Mouse (Mus musculus) mesoderm, embryonic 11.5 days (tissue): Measurements from ENCODE around the gene Pla2g5.
"Not testable (repeated sequence)": the region's sequence is repeated elsewhere in the genome, so short reads cannot be mapped to it uniquely, and the experiment has no call there.

ENCODE experiments used
- DNase-seq: peaks from one replicate; pipeline ENCODE4 v3.0.0-alpha.2; 2012; ENCODE audit warnings: low read depth, low spot score

The Pla2g5 gene

DNA sequence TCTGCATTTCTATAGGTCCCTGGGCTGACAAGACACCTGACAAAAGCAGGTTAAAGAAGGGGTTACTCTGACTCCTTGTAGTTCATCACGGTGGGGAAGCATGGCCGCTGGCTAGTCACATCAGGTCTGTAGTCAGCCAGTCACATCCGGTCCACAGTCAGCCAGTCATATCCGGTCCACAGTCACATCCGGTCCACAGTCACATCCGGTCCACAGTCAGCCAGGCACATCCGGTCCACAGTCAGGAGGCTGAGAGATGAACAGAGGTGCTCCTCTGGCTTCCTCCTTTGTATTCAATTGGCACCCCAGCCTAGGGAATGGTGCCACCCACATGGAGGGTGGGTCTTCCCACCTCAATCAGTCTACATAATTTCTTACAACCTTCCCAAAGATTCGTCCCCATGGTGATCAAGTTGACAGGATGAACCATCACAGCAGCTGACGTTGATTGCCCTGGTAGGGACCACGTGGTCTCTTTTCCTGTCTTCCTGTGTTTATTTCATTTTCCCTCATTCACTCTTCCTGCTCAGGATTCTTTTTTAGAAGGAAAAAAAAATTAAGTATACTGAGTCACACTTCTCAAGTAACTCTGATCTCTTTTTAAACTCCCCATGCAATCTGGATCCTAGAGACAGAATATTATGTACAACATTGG, at the start of gene Pla2g5:
TSS of gene Pla2g5 (minus strand) at position 139 of the 655 bp plus-strand sequence.
- DNase-seq = no peak

DNA sequence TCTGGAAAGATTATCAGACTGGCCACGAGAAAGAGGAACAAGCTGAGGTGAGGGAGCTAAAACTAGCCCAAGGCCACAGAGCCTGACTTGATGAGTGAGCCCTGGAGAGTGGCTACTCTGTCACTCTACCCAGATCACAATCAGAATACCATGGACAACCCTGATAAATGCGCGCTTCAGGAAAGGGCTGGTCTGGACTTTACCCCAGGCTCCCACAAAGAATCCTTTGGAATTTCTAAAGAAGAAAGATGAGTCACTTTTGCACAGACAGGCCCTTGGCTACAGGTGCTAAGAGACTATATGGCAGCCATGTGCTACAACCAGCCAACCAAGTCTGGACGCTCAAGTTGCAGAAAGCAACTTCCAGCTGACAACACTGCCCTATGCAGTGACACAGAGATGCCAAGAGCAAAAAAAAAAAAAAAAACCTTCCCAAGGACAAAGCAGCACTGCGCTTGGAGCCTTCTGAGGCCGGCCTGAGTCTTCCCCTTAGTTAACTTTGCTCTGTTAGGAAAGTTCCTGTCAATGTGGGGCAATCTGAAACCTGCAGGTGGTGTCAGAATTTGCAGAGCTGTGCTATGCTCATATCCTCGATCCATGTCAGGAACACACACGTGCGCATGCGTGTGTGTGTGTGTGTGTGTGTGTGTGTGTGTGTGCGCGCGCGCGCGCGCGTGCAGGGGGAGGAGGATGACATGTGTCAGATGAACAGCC, 42.5 kb upstream of the Pla2g5 start:
- no peak for DNase-seq

DNA sequence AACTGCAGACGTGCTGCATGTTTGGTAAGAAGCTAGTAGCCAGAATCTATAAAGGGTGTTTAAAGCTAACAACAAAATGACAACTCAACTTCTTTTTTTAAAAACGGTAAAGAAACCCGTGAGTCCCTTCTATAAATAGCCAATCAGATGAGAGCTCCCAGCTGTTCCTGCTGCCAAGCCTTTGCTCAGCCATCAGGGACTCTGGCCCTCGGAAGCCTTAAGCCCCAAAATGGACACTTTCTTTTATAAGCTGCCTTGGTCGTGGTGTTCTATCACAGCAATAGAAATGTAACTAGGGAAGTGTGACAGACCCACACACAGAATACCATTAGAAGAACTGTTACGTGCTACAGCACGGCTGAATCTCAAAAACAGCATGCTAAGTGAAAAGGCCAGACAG, 36.1 kb upstream of the Pla2g5 start:
- no peak for DNase-seq

DNA sequence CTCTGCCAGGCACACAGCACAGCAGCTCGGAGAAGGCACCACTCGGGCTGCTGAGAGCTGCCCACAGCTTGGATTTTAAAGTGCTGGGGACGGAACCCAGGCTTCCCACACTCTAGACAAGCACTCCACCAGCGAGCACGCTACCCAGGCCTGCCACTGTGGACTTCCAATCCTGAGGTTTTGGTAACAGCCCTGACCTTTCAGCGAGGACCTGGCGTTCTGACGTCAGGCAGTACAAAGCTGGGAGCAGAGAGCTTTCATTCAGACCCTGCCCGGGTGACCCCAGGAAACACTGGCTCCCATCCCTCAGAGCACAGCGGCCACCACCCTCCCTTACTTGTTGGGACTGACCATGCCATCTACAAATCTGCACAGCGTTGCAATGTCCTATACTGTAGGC, 30.5 kb upstream of the Pla2g5 start:
- not testable (repeated sequence) for DNase-seq

DNA sequence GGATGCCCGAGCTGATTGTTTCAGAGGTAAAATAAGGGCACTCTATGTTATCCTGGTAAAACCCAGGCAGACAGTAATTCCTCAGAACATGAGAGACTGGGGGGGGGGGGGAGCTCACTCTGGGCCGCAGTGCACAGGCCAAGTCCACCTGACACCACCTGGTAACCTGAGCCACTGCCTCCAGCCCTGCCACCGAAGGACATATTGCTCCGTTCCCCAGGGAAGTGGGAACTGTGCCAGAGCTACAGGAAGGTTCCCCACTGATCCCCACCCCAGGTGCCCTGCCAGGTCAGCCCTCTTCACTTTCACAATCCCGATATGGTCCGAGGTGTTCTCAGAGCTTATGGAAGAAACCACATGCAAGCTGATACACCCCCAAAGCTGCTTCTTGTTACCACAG, 29.4 kb upstream of the Pla2g5 start:
- DNase-seq = no peak

DNA sequence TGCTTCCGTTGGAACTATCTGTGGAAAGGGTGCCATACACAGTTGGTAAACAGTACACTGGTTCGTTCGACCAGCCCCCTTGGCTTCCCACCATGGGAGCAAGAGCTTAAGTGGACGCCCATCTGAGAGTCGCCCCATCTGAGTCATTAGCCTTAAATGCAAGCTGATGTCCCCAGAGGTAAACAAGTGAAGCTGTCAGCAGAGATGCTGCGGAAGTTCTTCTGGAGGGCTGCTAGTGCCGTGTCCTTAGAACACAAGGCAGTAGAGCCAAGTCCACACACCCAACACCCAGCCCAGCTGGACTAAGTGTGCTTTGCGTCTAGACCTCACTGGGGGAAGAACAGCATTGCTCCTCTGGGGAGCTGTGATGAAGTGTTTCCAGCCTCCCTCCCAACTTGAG, 26.4 kb upstream of the Pla2g5 start:
- DNase-seq = no peak

DNA sequence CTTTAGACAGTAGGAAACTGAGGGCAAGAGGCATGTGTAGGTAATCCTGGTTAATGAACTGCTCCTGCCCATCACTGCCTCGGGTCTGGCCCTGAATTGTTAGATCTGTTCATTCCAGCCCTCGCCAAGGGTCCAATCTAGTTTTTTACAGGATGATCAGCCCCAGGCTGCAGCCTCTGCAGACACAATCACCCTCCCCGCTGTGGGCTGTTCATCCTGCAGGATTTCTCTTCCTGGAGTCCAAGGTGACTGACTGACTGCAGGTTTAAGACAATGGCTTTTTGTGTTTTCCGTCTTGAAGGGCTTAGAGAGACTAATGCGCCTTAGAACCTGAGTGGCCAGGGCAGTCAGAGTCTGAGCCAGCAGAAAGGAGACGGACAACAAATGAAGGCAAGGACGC, 25.9 kb upstream of the Pla2g5 start:
- no peak for DNase-seq

DNA sequence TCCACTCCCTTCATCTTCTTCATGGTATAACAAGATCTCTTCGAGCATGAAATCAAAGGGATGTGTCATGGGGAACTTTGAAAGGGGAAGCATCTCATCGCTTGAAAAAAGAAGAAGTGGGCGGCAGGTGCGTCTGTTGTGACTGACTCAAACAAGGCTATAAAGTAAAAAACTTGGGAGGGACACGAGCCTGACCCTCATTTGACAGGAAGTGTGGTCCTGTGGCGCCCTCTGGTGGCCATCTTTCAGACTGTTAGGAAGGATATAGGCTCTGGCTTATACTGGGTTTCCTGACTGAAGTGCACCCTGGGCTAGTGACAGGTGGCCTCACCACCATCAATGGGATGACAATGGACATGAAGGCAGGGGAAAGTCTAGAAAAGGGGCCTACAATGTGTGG, 21.0 kb upstream of the Pla2g5 start:
- DNase-seq = peak; percentile 87

DNA sequence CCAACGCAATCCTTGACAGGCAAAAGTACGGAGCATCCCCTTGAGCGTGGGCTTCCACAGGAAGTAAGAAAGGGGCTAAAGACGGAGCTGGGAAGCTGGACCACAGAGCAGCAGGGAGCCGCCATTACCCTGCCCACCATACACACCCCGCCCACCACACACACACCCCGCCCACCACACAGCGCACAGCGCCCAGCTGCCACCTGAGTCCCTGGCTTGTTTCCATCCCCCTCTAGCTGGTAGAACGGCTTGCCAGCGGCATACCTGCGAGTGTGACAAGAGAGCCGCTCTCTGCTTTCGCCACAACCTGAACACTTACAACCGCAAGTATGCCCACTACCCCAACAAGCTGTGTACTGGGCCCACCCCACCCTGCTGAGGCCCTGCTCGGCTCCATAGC, 18.9 kb upstream of the Pla2g5 start:
- no peak for DNase-seq

DNA sequence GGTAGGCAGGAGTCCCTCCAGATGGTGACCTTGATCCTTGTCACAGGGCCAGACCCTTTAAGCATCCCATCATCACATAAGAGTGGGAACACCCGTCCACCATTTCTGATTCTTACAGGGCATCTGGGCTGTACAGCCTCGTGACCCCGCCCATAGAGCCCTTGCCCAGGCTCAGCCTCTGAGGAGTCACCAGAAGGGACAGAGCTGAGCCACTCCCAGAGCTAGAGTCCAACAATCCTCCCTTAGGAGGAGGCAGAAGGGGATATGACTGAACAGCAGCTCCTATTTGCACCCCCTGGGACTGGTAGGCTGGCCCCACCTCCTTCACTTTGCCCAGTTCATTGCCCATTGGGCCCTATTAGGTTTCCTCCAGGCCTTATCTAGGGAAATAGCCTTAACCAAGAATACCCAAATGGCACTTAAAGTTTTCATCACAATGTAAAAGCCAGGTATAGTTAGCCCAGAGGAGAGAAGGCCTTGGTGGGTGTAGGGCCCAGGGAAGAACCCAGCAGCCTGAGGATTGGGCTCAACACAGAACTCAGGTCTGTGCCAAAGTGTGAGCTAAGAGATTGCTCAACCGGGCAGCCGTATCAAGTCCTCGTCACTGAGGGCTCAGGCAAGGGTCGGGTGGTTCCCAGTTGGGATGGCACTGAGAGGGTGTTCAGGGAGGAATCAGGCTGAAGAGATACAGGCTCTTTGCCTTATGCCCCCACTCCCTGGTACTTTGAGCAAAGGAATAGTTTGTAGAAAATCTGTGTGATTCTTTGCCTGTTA, 17.7 kb upstream of the Pla2g5 start:
- no peak for DNase-seq

DNA sequence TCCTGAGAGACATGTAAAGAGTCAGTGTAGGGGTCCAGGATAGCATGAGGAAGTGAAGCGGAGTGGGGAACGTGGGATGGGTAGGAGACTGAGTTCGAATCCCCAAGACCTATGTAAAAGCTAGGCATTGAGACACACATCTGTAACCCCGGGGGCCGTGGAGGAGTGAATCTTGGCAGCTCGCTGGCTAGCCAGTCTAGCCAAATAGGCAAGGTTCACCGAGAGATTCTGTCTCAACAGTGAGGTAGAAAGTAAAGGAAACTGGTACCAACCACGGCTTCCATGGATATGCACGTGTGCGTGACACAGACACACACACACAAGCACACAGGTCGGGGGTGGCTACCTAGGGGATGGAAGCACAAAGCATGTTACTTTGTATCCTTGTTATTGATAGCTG, 16.5 kb upstream of the Pla2g5 start:
- no peak for DNase-seq

DNA sequence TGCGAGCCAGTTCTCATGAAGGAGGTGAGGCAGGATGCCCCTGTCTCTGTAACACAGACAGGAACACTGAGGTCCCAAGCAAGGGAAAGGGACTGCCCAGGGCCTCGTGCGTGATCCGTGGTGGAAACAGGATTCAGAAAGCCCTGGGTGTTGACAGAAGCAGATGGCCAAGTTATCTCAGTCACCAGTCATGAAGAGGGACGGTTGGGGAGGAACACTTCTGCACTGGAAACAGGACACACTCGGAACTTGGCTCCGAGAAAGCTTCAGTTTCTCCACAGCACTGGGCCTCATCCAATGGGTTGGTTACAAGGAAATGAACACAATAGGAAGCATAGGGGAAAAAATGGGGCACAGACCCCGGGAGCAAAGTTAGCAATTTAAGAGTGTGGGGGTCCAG, 15.5 kb upstream of the Pla2g5 start:
- no peak for DNase-seq

DNA sequence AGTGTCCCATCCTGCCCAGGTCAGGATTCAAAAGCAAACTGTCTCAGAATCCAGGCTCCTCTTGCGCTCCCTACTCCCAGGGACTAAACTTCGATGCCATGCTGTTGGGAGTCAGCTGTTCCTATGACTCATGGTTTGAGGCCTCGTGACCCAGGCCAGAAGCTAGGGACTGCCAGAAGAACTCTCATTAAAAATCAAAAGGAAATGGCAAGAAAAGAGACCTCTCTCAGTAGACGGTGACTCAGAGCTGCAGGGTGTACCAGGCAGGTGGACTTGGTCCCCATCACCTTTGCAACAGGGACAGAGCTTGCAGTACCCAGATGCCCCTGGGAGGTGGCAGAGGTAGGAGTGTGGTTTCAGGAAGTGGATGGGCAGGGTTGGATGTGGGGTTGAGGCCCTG, 14.4 kb upstream of the Pla2g5 start, which contains the start of gene Pla2g2e:
TSS of gene Pla2g2e (plus strand) at position 212 of the 400 bp plus-strand sequence.
- DNase-seq = no peak

DNA sequence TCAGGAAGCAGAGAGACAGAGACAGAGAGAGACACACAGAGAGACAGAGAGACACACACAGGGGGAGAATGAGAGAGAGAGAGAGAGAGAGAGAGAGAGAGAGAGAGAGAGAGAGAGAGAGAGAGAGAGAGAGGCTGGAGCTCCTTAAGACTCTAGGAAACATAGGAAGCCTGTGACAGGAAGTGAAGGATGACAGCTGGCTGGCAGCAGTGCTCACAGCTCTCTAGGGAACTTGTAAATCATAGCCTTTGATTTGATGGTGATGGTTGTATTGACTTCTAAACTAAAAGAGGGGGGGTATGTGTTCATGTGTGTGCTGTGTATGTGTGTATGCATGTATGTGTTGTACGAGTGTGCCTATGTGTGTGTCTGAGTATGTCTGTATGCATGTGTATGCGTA, 12.7 kb upstream of the Pla2g5 start:
- no peak for DNase-seq

DNA sequence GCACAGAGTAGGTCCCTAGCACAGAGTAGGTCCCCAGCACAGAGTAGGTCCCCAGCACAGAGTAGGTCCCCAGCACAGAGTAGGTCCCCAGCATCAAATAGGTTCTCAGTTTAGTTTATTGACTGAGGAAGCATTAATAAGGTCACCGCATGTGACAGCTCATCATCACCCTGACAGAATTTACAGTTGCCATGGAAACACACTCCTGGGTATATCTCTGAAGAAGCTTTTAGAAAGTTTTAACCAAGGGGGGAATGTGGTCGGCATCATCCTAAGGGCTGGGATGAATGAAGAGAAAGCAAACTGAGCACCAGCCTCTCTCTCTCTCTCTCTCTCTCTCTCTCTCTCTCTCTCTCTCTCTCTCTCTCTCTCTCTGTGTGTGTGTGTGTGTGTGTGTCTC, 12.0 kb upstream of the Pla2g5 start:
- DNase-seq = not testable (repeated sequence)

DNA sequence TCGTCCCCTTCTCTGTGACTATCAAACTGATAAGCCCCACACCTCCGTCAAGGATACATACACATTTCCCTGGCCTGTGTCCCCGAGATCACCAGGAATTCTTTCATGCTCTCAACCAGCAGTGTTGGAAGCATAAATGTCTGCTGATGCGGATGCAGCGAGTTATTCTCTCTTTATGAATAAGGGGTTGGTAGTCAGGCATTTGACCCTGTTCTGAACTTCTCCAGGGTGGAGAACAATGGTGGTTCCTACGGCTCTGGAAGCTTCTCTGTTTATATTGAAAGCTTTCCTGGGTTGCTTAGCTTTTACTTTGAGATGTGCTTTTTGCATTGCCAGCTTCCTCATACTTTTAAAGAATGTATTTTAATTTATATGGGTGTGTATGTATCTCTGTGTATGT, 10.6 kb upstream of the Pla2g5 start, which contains the start of gene Gm13030:
TSS of gene Gm13030 (minus strand) at position 101 of the 400 bp plus-strand sequence.
- no peak for DNase-seq

DNA sequence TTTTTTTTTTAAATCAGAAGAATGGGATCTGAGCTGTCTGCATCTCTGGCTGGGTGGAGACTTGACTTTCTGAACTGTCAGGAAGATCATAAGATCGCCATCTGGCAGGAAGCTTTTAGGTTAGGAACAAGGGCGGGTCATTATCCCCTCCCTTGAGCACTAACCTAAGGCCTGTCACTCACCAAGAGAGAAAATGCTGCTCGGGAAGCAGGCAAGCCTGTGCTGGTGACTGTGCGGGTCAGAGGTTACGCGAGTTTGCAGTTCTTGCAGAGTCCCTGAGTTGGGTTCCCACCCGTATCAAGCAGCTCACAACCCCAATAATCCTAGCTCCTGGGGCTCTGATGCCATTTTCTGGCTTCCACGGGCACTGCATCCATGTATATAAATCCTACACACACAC, 5.4 kb upstream of the Pla2g5 start:
- DNase-seq = no peak

DNA sequence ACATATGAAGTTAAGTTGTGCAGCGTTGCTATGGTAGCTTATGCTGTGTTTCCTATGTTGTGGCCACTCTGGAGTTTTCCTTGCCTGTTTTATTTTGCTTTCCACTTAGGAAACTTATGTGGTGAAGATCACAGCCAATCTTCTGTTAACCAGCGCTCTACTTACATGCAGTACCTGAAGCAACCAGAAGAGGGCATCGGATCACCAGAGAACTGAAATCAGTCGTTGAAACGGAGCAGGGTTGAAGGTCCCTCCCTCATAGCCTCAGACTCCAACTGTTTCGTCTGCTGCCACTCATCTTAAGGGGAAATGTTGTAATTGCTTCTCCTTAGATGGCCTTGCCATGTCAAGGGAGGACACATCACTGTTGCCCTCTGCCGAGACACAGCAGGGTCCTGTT, 3.1 kb upstream of the Pla2g5 start:
- DNase-seq = peak; percentile 77

DNA sequence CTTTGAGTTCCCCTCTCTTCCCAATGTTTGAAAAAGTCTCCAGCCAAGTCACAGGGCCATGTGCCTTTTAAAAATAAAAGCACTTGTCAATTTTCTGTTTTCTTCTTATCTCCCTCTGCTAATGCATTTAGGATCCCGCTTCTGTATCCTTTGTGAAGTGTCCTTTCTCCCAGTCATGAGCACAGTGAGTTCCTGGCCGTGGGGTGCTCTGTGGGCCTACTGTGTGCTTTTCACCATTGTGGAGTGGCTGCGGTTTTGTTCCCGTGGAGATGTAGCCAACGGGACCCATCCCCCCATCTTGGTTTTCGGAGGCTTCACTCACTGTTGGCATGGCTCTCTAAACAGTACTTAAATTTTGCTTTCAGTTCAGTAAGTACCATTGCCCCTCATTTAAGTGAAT, 2.7 kb upstream of the Pla2g5 start:
- no peak for DNase-seq

DNA sequence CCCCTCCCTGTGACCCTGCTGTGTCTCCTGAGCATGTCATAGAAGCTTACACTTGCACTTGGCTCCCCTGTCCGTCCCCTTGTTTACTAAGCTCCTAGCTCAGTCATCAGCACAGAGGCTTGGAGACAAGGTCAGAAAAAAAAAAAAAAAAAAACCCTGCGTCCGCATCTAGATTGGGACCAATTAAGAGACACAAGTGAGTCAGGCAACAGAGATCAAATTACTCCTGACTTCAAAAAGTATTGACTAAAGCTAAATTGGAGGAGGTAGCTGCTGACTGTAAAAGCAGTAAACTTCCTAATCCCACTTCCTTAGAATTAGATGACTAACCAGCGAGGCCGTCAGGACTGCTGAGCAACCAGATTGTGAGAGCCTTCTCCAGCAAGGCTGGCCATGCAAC, 1.8 kb upstream of the Pla2g5 start:
- no peak for DNase-seq

DNA sequence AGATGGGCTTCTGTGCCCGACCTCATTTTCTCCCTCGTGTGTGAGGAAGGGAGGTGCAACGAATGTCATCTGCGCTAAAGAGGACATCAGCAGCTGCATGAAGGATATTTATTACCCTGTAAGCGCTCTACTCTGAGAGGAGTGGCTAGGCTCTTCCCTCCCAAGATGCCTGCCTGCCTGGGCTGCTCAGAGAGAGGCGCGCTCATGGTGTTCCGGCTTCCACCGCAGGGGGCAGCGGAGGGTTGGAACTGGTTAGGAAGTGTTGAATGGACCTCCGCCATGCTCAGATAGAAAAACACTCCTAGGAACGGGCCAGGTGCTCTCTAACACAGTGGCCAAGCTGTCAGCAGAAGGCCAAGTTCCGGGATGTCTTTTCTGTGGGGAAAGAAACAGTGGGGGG, 3.6 kb downstream of the Pla2g5 start:
- DNase-seq = peak; percentile 84

DNA sequence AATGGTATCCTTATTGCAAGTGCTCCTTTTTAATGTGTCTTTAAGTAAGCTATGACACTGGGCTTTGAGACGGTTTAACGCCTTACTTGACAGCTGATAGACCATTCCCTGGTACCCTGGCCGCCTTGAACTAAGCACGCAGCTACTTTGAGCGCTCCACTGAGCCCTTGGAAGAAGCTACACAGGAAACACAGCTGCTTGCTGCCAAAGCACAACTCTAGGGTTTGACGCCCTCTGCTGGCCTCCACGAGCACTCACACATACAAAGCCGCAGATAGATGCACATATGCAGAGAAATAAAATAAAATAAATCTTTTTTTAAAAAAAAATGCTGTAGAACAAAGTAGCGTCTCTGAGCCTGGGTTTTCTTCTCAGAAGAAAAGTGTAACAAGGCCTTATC, 4.0 kb downstream of the Pla2g5 start:
- peak; percentile 66 for DNase-seq

DNA sequence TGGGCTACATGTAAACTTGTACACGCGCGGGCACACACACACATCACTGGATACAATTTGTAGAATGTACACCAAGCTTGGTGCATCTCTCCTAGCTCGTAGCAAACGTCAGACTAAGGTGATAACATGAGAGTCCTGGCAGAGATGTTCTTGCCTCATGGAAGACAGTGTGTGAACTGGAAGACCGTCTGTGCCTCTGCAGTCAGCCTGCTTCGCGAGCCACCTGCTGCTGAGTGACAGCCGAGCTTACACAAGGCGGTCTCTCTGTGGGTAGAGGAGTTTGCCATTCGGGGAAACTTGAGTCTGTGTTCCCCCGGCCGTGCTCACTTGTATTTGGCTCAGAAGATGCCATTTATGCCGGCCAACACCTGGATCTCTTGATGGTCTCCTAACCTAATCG, 4.8 kb downstream of the Pla2g5 start:
- DNase-seq = no peak
